Mouse (Mus musculus) kidney, embryonic 16.5 days (tissue): ENCODE results near the gene Olfr1359. TPM values are rescaled to one million over a fixed set of nuclear protein-coding genes. Genes with fewer than 3 reads are reported as not detected.

Experiments
- ATAC-seq: fragments of 200-750 bp; cut with Nextera tagmentation; 2 replicates; pipeline ENCODE4 v1.8.0; 2017; ENCODE audit warnings: moderate TSS enrichment; ENCODE audit not compliant: low FRiP score, low TSS enrichment
- H3K27ac ChIP-seq: fragments of 300-500 bp; sonication (generic); 2 replicates; pipeline ENCODE4 v1.5.1; 2014; ENCODE audit warnings: low read length
- H3K27me3 ChIP-seq: fragments of 300-500 bp; sonication (generic); 2 replicates; pipeline ENCODE4 v1.6.1; 2014; ENCODE audit warnings: low read length, control low read depth, mixed read lengths; ENCODE audit not compliant: insufficient read depth
- H3K36me3 ChIP-seq: fragments of 300-500 bp; sonication (generic); 2 replicates; pipeline ENCODE4 v1.6.1; 2014; ENCODE audit warnings: low read length, control low read depth, mixed read lengths; ENCODE audit not compliant: insufficient read depth
- H3K4me1 ChIP-seq: fragments of 300-500 bp; sonication (generic); 2 replicates; pipeline ENCODE4 v1.6.1; 2014; ENCODE audit warnings: low read length, control low read depth, mixed read lengths; ENCODE audit not compliant: insufficient read depth
- H3K4me2 ChIP-seq: fragments of 300-500 bp; sonication (generic); replicated peaks from 2 replicates; pipeline ENCODE4 v1.6.1; 2014; ENCODE audit warnings: low read depth, low read length
- H3K4me3 ChIP-seq: fragments of 300-500 bp; sonication (generic); 2 replicates; pipeline ENCODE4 v1.5.1; 2014; ENCODE audit warnings: mild to moderate bottlenecking, low read length
- H3K9ac ChIP-seq: fragments of 300-500 bp; sonication (generic); replicated peaks from 2 replicates; pipeline ENCODE4 v1.6.1; 2014; ENCODE audit warnings: low read length
- H3K9me3 ChIP-seq: fragments of 300-500 bp; sonication (generic); 2 replicates; pipeline ENCODE4 v1.6.1; 2016; ENCODE audit warnings: low read length, control low read depth
- WGBS: fragments of 180-500 bp; shearing (Covaris S2); extraction: QIAGEN DNeasy Blood & Tissue Kit; methylation state at CpG from one replicate; pipeline ENCODE4 v1.1.7; 2014; 5-methylcytosine and 5-hydroxymethylcytosine counted together
- polyA plus RNA-seq: library from polyadenylated mRNA; unstranded; fragments of >200 nt; fragmentation: Nextera tagmentation; extraction: Ambion mirVana; gene quantifications from 2 replicates; pipeline ENCODE4 v1.2.1, GENCODE M21; 2015

Olfr1359 gene
- not detected in 2 replicates for polyA plus RNA-seq

DNA sequence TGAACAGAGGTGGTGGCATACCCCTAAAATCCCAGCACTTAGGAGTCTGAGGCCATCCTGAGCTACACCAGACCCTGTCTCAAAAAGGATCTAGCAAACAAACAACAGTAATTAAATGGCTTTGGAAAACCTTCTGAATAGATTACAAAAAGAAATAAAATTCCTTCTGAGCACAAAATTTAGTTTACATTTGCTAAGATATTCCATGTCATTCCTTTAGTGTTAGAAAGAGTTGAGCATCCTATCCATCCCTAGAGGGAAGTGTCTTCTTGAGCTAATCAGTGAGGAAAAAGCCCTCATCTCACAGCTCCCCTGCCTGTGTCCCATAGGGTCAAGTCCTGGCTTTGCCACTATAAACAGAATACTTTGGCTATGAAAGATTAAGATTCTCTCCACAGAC lies at the start of gene Olfr1359:
Gene Olfr1359 (plus strand): TSS at position 301 of the 400 bp plus-strand sequence.
- H3K27ac ChIP-seq: no peak within 1 kb of the TSS
- ATAC-seq: no peak
- no peak within 1 kb of the TSS for H3K4me3 ChIP-seq

DNA sequence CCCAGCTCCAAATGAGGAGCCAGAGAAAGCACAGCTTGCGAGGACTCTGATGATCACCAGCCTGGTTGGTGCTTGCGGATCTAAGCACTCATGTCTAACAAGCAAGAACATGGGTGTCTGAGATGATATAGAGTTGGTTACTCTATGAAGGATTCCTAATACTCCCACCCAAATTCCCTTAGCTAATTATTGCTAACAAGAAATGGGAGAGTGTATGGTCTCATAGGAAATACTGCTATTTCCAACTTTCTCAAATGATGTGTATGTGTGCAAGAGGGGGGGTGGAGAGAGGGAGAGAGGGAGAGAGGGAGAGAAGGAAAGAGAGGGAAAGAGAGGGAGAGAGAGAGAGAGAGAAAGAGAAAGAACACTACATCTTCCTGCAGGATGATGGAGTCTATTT lies 34.6 kb upstream of the Olfr1359 start, which contains the start of gene Olfr1361:
Gene Olfr1361 (minus strand): TSS at position 101 of the 400 bp plus-strand sequence.
- ATAC-seq: no peak
- no peaks in the 10 kb centered on the region for H3K4me1 ChIP-seq
- 36% methylated on average over 2 of the region's 2 CpGs for WGBS
- no peaks in the 10 kb centered on the region for H3K9me3 ChIP-seq
- no peak within 1 kb of the TSS for H3K9ac ChIP-seq
- H3K27me3 ChIP-seq: no peaks in the 10 kb centered on the region
- H3K4me2 ChIP-seq: no peak within 1 kb of the TSS
- no peaks in the 10 kb centered on the region for H3K36me3 ChIP-seq
- H3K4me3 ChIP-seq: no peak within 1 kb of the TSS
- H3K27ac ChIP-seq: no peak within 1 kb of the TSS

More for the DNA sequence above, at the start of gene Olfr1359:
- Histone ChIP-seq H3K27me3 (no peaks in the 10 kb centered on the region), H3K4me2 (no peak within 1 kb of the TSS), H3K9me3 (no peaks in the 10 kb centered on the region), H3K9ac (no peak within 1 kb of the TSS), H3K4me1 (no peaks in the 10 kb centered on the region), H3K36me3 (no peaks in the 10 kb centered on the region)

DNA sequence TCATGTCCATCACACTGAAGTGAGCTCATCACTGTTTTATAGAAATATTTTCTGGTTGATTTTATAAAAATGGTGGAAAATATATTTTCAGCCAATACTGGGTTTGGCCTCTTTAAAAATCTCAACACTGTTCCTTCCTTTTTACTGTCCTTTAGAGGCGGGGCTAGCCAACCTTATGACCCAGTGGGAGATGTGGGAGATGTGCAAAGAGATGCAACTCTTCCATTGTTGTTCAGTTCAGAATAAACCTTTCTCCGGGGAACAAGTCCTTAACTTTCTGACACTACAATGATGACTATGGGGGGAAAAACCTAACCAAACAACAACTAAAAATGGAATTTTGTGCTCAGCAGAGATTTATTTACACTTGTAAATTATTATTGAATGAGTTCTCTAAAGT lies 20.6 kb upstream of the Olfr1359 start, which contains the start of gene Olfr1360:
Gene Olfr1360 (minus strand): TSS at position 101 of the 400 bp plus-strand sequence.
- Histone ChIP-seq H3K4me3 (no peak within 1 kb of the TSS), H3K9me3 (no peaks in the 10 kb centered on the region), H3K27ac (no peak within 1 kb of the TSS), H3K27me3 (no peaks in the 10 kb centered on the region), H3K4me1 (no peaks in the 10 kb centered on the region), H3K36me3 (no peaks in the 10 kb centered on the region), H3K9ac (no peak within 1 kb of the TSS), H3K4me2 (no peak within 1 kb of the TSS)
- no peak for ATAC-seq
- WGBS: 79% methylated on average over 2 of the region's 2 CpGs

DNA sequence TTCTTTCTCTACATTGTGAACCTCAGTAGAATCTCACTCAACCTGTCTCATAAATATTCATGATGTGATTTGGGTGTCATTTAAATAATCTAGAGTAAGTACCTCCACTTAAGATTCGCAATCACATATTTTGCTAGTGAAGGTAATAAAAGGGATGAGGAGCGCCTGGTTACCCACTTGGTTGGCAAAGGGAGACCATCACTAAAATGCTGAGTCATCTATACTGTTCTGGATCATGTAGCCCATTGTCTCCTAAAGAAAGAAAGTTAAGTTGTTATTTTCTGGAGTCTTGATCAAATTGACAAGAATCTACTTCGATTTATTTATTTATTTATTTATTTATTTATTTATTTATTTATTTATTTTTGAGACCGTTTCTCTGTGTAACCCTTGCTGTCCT lies 8.8 kb downstream of the Olfr1359 start:
- no peak for ATAC-seq
- no peaks in the 10 kb centered on the region for H3K9me3 ChIP-seq
- H3K27me3 ChIP-seq: no peaks in the 10 kb centered on the region
- H3K4me1 ChIP-seq: no peaks in the 10 kb centered on the region
- H3K4me2 ChIP-seq: no peak overlapping the region
- H3K27ac ChIP-seq: no peak overlapping the region
- H3K9ac ChIP-seq: no peak overlapping the region
- no peaks in the 10 kb centered on the region for H3K36me3 ChIP-seq
- WGBS: 71% methylated on average over 4 of the region's 4 CpGs
- H3K4me3 ChIP-seq: no peak overlapping the region

DNA sequence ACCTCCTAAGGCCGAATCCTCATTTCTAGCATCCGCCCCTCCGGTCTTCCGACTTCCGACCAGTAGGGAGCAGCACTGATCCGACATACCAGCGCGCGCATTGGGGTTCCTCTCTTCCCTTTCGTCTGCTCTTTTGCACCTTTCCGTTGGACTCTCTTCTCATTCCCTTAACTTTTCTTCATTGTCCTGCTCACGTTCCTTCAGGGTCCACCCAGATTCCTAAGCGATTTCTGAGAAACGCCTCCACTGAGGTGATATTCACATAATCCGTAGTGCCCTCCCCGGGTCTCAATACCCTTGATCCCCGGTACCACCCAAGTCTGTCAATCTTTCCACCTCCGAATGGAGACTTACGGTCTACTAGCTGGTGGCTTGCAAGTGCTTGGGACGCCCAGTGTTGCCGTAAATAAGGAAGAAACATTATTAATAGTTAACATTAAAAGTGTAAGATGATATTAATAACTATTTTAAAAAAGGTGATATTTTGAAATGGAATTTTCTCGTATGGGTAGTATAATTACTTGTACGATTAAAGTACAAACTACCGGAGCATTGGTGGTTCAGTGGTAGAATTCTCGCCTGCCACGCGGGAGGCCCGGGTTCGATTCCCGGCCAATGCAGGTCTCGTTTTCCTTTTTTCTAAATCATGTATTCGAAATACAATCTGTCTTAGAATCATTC lies 12.3 kb downstream of the Olfr1359 start:
- ATAC-seq: peak; percentile 77
- H3K4me2 ChIP-seq: peak overlapping the region; percentile 70
- no peaks in the 10 kb centered on the region for H3K36me3 ChIP-seq
- peak overlapping the region; percentile 86 for H3K4me3 ChIP-seq
- peaks cover 6% of the 10 kb centered on the region for H3K4me1 ChIP-seq
- no peaks in the 10 kb centered on the region for H3K27me3 ChIP-seq
- H3K9ac ChIP-seq: peak overlapping the region; percentile 68
- H3K27ac ChIP-seq: peak overlapping the region; percentile 88
- H3K9me3 ChIP-seq: no peaks in the 10 kb centered on the region
- under 1% methylated on average over 32 of the region's 32 CpGs for whole genome bisulfite sequencing

DNA sequence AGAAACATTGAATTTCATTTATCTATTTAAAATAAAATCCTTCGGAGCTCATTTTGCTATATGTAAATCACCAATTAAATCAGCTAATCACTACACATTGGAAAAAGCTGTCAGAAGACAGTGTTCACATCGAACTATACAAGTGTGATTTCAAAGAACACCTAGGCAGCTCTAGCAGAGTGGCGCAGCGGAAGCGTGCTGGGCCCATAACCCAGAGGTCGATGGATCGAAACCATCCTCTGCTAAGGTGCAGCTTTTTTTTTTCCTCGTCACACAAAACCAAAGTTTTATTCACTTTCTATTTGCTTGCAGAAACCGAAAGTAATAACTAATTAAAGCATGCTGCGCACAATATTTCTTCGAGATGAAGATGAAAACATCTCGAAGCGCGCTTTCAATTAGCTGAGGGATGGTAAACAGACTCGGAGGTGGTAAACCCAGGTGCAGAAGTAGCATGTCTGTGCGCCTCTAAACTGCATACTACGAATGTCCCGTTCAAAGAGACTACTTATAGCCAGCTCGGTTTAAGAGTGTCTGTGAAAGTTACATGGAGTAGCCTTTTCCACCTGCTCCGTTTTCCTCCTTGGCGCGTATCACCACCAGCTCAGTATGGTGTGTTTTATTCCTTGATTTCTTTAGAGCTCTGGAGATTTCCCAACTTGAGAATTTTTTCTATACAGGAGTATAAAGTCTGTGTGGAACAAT lies 13.1 kb downstream of the Olfr1359 start:
- Histone ChIP-seq H3K27me3 (no peaks in the 10 kb centered on the region), H3K27ac (0 out of 2 replicates have a peak overlapping the region, but pooled peaks have one; percentile 53)
- WGBS: 2% methylated on average over 22 of the region's 22 CpGs

DNA sequence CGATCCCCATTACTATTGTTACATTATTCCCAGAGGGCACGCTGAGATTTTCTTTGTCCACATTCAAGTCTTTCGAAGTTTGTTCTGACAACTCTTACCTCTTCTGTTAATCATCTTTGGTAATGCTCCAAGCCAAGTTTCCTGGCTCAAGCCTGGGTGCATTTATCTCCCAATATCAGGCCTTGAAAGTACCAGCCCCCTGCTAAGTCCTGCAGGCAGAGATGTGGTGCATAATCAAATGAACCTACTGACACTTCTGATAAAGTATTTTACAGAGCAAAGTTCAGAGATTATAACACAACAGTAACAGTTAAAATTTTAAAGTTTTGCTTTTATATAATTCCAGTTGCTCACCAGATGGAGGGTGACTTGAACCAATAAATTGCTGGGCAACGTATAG lies 13.8 kb downstream of the Olfr1359 start:
- H3K4me3 ChIP-seq: peak overlapping the region; percentile 63
- ATAC-seq: no peak
- no peak overlapping the region for H3K27ac ChIP-seq
- peak overlapping the region; percentile 70 for H3K4me2 ChIP-seq
- no peaks in the 10 kb centered on the region for H3K9me3 ChIP-seq
- peak overlapping the region; percentile 66 for H3K9ac ChIP-seq
- no peaks in the 10 kb centered on the region for H3K27me3 ChIP-seq
- WGBS: 31% methylated on average over 4 of the region's 4 CpGs
- peaks cover 10% of the 10 kb centered on the region for H3K4me1 ChIP-seq
- H3K36me3 ChIP-seq: no peaks in the 10 kb centered on the region

More for the DNA sequence above, 13.1 kb downstream of the Olfr1359 start:
- ATAC-seq: peak; percentile 82
- Histone ChIP-seq H3K4me3 (peak overlapping the region; percentile 63), H3K36me3 (no peaks in the 10 kb centered on the region), H3K4me2 (peak overlapping the region; percentile 70), H3K9ac (peak overlapping the region; percentile 66), H3K9me3 (no peaks in the 10 kb centered on the region), H3K4me1 (peaks cover 10% of the 10 kb centered on the region)

DNA sequence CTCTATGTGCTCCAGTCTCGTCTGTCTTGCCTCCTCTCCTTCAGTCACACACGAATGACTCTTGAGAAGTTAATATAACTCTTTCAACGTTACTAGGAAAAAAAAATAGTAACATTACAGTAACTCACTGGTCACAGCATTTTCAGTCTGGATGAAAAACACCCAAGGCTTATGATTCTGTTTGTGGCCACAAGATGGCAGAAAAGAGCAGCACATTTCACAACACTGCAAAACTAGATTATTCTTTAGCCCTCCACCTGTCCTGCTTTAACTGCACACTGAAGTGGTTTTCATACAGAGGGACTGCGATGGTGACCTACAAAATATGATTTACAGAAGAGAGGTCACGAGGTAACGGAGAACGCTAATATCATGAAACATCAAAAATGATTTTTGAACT lies 16.8 kb downstream of the Olfr1359 start:
- WGBS: 1% methylated on average over 7 of the region's 7 CpGs
- peak overlapping the region; percentile 56 for H3K4me3 ChIP-seq

DNA sequence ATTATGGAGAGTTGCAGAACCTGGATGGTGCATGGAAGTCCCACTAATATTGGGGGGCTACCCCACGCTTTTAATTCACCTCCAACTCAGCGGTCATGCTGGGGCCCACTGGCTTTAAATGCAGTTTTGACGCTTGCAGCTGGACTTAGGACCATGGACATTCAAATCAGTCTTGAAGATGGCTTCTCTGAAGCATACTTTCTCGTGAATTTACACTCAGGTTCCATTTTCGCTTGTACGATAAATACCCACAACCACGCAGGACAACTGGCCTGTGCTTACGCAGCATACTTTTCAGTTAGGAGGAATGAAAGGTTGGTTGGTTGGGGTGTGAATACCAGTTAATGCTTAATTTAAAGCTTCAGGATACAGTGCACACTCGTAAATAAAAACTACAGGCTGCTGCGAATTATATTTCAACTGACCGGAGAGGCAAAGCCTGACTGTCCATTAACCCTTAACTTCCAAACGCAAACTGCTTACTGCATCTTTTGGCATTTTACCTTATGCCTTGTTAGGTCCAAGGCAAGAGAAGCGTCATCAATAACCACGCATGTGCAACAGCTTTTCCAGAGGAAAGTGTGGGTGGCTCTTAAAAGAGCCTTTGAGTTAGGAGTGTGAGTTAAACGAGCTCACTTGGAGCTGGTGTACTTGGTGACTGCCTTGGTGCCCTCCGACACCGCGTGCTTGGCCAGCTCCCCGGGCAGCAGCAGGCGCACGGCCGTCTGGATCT lies 17.4 kb downstream of the Olfr1359 start:
- no peaks in the 10 kb centered on the region for H3K36me3 ChIP-seq
- peak overlapping the region; percentile 78 for H3K9ac ChIP-seq
- peak overlapping the region; percentile 56 for H3K4me3 ChIP-seq
- peaks cover 29% of the 10 kb centered on the region for H3K4me1 ChIP-seq
- peak overlapping the region; percentile 88 for H3K4me2 ChIP-seq
- H3K27ac ChIP-seq: peak overlapping the region; percentile 96
- H3K27me3 ChIP-seq: no peaks in the 10 kb centered on the region
- no peak for ATAC-seq
- WGBS: under 1% methylated on average over 19 of the region's 22 CpGs
- H3K9me3 ChIP-seq: no peaks in the 10 kb centered on the region

More for the DNA sequence above, 16.8 kb downstream of the Olfr1359 start:
- Histone ChIP-seq H3K27ac (peak overlapping the region; percentile 96), H3K4me2 (peak overlapping the region; percentile 88), H3K36me3 (no peaks in the 10 kb centered on the region), H3K9me3 (no peaks in the 10 kb centered on the region), H3K27me3 (no peaks in the 10 kb centered on the region), H3K4me1 (peaks cover 25% of the 10 kb centered on the region), H3K9ac (peak overlapping the region; percentile 78)
- ATAC-seq: no peak
